ENCODE assay signal across 10 mouse cellular contexts in genomic region chr12:40680551-40680950, GRCm38 (mm10).
A peak's percentile ranks its signal among the peaks of the same experiment; 100 is the strongest.
DNase-seq lines count a peak whose midpoint lies in the region; ATAC-seq lines count a peak whose summit lies in the region.
"Had no signal": no experiment of that assay in that cellular context is flagged by ENCODE, and none has a peak within 500 bp of the region (broad histone marks: within the 10 kb centered on the region; RNA-seq: fewer than 3 reads in every experiment).

No protein-coding gene starts in this region.

- H3K27ac ChIP-seq in midbrain, embryonic 14.5 days (replicated peaks; ENCODE audit: low read depth, low read length) = no peak overlapping the region
- no peak overlapping the region for H3K27ac ChIP-seq in midbrain, embryonic 15.5 days

- H3K36me3 ChIP-seq in midbrain, embryonic 14.5 days (ENCODE audit: control insufficient read depth, insufficient read depth, low read length) = peaks cover 12% of the 10 kb centered on the region
- peaks cover 4% of the 10 kb centered on the region; the same call in 1 of the 2 replicates for H3K36me3 ChIP-seq in midbrain, embryonic 15.5 days (replicated peaks)
- H3K36me3 ChIP-seq: G1E had no signal

- no peak overlapping the region for H3K4me2 ChIP-seq in midbrain, embryonic 14.5 days (ENCODE audit: low read length)
- H3K4me2 ChIP-seq in midbrain, embryonic 15.5 days = no peak overlapping the region

- H3K4me3 ChIP-seq in midbrain, embryonic 14.5 days (replicated peaks; ENCODE audit: low read depth, low read length) = no peak overlapping the region
- H3K4me3 ChIP-seq in midbrain, embryonic 15.5 days = no peak overlapping the region
- H3K4me3 ChIP-seq: myocyte had no signal

- no peaks in the 10 kb centered on the region for H3K9me3 ChIP-seq in midbrain, embryonic 14.5 days (ENCODE audit: control insufficient read depth, low read length)
- no peaks in the 10 kb centered on the region for H3K9me3 ChIP-seq in midbrain, embryonic 15.5 days
- H3K9me3 ChIP-seq: G1E had no signal

- DNase-seq in cerebellum, postnatal 14 days = peak; percentile 58 to 59
- no peak for DNase-seq in cerebellum, adult 8-10 months
- DNase-seq in midbrain, embryonic 14.5 days = peak; percentile 60
- DNase-seq in adrenal gland, adult 8-10 months = peak; percentile 29
- peak; percentile 51 for DNase-seq in lung, postnatal 10 days
- peak; percentile 49 for DNase-seq in thymus, postnatal 14 days

- H3K27me3 ChIP-seq in midbrain, embryonic 14.5 days (ENCODE audit: control insufficient read depth, insufficient read depth, low read length) = no peaks in the 10 kb centered on the region
- H3K27me3 ChIP-seq in midbrain, embryonic 15.5 days (replicated peaks) = no peaks in the 10 kb centered on the region

- H3K9ac ChIP-seq in midbrain, embryonic 14.5 days (replicated peaks; ENCODE audit: low read length) = no peak overlapping the region
- no peak overlapping the region for H3K9ac ChIP-seq in midbrain, embryonic 15.5 days

- ATAC-seq in midbrain, embryonic 14.5 days (ENCODE audit: low FRiP score, low TSS enrichment) = no peak
- ATAC-seq in midbrain, embryonic 15.5 days (replicated peaks) = no peak
- peak; percentile 68 to 71; a peak in 3 of 4 replicates for ATAC-seq in hematopoietic stem cell, adult 5-6 weeks (replicated peaks in 1 of 2; ENCODE audit: insufficient read depth in 1 of 2, low FRiP score in 2 of 2, low TSS enrichment in 1 of 2, low read depth in 1 of 2, poor library complexity in 2 of 2, severe bottlenecking in 2 of 2)

- H3K4me1 ChIP-seq in midbrain, embryonic 14.5 days (ENCODE audit: control insufficient read depth, insufficient read depth, low read length) = no peaks in the 10 kb centered on the region
- H3K4me1 ChIP-seq in midbrain, embryonic 15.5 days = no peaks in the 10 kb centered on the region

- 98% methylated on average over 1 of the region's 1 CpGs for WGBS in midbrain, embryonic 14.5 days
- WGBS in midbrain, embryonic 15.5 days = 90% methylated on average over 1 of the region's 1 CpGs

Comparison
In these comparisons a context has a peak if more than half of its experiments do, and no peak if none do; other contexts are left out.
1. ATAC-seq: peak in hematopoietic stem cell, adult 5-6 weeks (2 of 2); none in midbrain, embryonic 14.5 days (single experiment) and midbrain, embryonic 15.5 days (single experiment).